Mouse (Mus musculus): ENCODE results near the gene Lpgat1. TPM values are rescaled to one million over a fixed set of nuclear protein-coding genes. Genes with fewer than 3 reads are reported as not detected.

Gene Lpgat1
- polyA plus RNA-seq, 1 experiment: 1.9 TPM

GRCm38 (mm10) chr1:191812949-191813691 is 95.5 kb downstream of the Lpgat1 start:
- Histone ChIP-seq H3K4me3 (replicated peaks) (no peak overlapping the region), H3K9me3 (peaks cover 14% of the 10 kb centered on the region), H3K36me3 (replicated peaks; ENCODE audit: low read length) (no peaks in the 10 kb centered on the region), H3K4me1 (peaks cover 12% of the 10 kb centered on the region), H3K27me3 (replicated peaks) (peaks cover 15% of the 10 kb centered on the region)
- TF ChIP-seq FLI1 (IDR thresholded peaks at IDR 0.05; ENCODE audit: low read length) (no peak), GATA1 (IDR thresholded peaks at IDR 0.05; ENCODE audit: borderline replicate concordance, low read length) (no peak)

GRCm38 (mm10) chr1:191814240-191814639 is 96.6 kb downstream of the Lpgat1 start:
- Histone ChIP-seq H3K27me3 (replicated peaks) (peaks cover 13% of the 10 kb centered on the region), H3K9me3 (peaks cover 14% of the 10 kb centered on the region), H3K4me3 (replicated peaks) (no peak overlapping the region), H3K4me1 (peaks cover 21% of the 10 kb centered on the region), H3K36me3 (replicated peaks; ENCODE audit: low read length) (no peaks in the 10 kb centered on the region)
- TF ChIP-seq FLI1 (IDR thresholded peaks at IDR 0.05; ENCODE audit: low read length) (no peak), GATA1 (IDR thresholded peaks at IDR 0.05; ENCODE audit: borderline replicate concordance, low read length) (no peak)

GRCm38 (mm10) chr1:191814935-191815334 is 97.3 kb downstream of the Lpgat1 start:
- Histone ChIP-seq H3K27me3 (replicated peaks) (peaks cover 13% of the 10 kb centered on the region), H3K9me3 (peaks cover 12% of the 10 kb centered on the region), H3K4me3 (replicated peaks) (no peak overlapping the region), H3K36me3 (replicated peaks; ENCODE audit: low read length) (no peaks in the 10 kb centered on the region), H3K4me1 (peaks cover 28% of the 10 kb centered on the region)
- no peak for TF ChIP-seq GATA1 (IDR thresholded peaks at IDR 0.05; ENCODE audit: borderline replicate concordance, low read length)
- no peak for TF ChIP-seq FLI1 (IDR thresholded peaks at IDR 0.05; ENCODE audit: low read length)

- Histone ChIP-seq H3K4me1 (peaks cover 37% of the 10 kb centered on the region), H3K27me3 (replicated peaks) (peaks cover 7% of the 10 kb centered on the region), H3K36me3 (replicated peaks; ENCODE audit: low read length) (no peaks in the 10 kb centered on the region), H3K4me3 (replicated peaks) (no peak overlapping the region), H3K9me3 (peaks cover 1% of the 10 kb centered on the region)
- TF ChIP-seq GATA1 (IDR thresholded peaks at IDR 0.05; ENCODE audit: borderline replicate concordance, low read length) (no peak), FLI1 (IDR thresholded peaks at IDR 0.05; ENCODE audit: low read length) (no peak)
Measured at GRCm38 (mm10) chr1:191816596-191816995, 99.0 kb downstream of the Lpgat1 start.

GRCm38 (mm10) chr1:191817418-191818144 is 99.9 kb downstream of the Lpgat1 start:
- Histone ChIP-seq H3K36me3 (replicated peaks; ENCODE audit: low read length) (peaks cover 4% of the 10 kb centered on the region), H3K4me3 (replicated peaks) (peak overlapping the region; percentile 72), H3K4me1 (peaks cover 47% of the 10 kb centered on the region), H3K9me3 (no peaks in the 10 kb centered on the region), H3K27me3 (replicated peaks) (no peaks in the 10 kb centered on the region)
- no peak for TF ChIP-seq GATA1 (IDR thresholded peaks at IDR 0.05; ENCODE audit: borderline replicate concordance, low read length)
- TF ChIP-seq FLI1 (IDR thresholded peaks at IDR 0.05; ENCODE audit: low read length): no peak

- Histone ChIP-seq H3K4me1 (peaks cover 47% of the 10 kb centered on the region), H3K4me3 (replicated peaks) (peak overlapping the region; percentile 72), H3K27me3 (replicated peaks) (no peaks in the 10 kb centered on the region), H3K36me3 (replicated peaks; ENCODE audit: low read length) (peaks cover 10% of the 10 kb centered on the region), H3K9me3 (no peaks in the 10 kb centered on the region)
- TF ChIP-seq FLI1 (IDR thresholded peaks at IDR 0.05; ENCODE audit: low read length) (no peak), GATA1 (IDR thresholded peaks at IDR 0.05; ENCODE audit: borderline replicate concordance, low read length) (no peak)
Measured at GRCm38 (mm10) chr1:191818145-191818631, 100.6 kb downstream of the Lpgat1 start.

- Histone ChIP-seq H3K27me3 (replicated peaks) (no peaks in the 10 kb centered on the region), H3K4me1 (peaks cover 47% of the 10 kb centered on the region)
- TF ChIP-seq FLI1 (IDR thresholded peaks at IDR 0.05; ENCODE audit: low read length): no peak
- TF ChIP-seq GATA1 (IDR thresholded peaks at IDR 0.05; ENCODE audit: borderline replicate concordance, low read length): no peak
Measured at GRCm38 (mm10) chr1:191819026-191819425, 101.4 kb downstream of the Lpgat1 start.

GRCm38 (mm10) chr1:191820951-191821325 is 103.3 kb downstream of the Lpgat1 start:
- H3K9me3 ChIP-seq: no peaks in the 10 kb centered on the region
- peaks cover 37% of the 10 kb centered on the region for H3K36me3 ChIP-seq (replicated peaks; ENCODE audit: low read length)
- TF ChIP-seq GATA1 (IDR thresholded peaks at IDR 0.05; ENCODE audit: borderline replicate concordance, low read length) (no peak), FLI1 (IDR thresholded peaks at IDR 0.05; ENCODE audit: low read length) (no peak)
- H3K27me3 ChIP-seq (replicated peaks): no peaks in the 10 kb centered on the region
- H3K4me1 ChIP-seq: peaks cover 46% of the 10 kb centered on the region
- peak overlapping the region; percentile 98 for H3K4me3 ChIP-seq (replicated peaks)

More at GRCm38 (mm10) chr1:191819026-191819425, 101.4 kb downstream of the Lpgat1 start:
- H3K4me3 ChIP-seq (replicated peaks): no peak overlapping the region
- no peaks in the 10 kb centered on the region for H3K9me3 ChIP-seq
- H3K36me3 ChIP-seq (replicated peaks; ENCODE audit: low read length): peaks cover 18% of the 10 kb centered on the region

- TF ChIP-seq FLI1 (IDR thresholded peaks at IDR 0.05; ENCODE audit: low read length) (no peak), GATA1 (IDR thresholded peaks at IDR 0.05; ENCODE audit: borderline replicate concordance, low read length) (no peak)
- peak within 1 kb of the TSS; percentile 98 for H3K4me3 ChIP-seq (replicated peaks)
- peaks cover 46% of the 10 kb centered on the region for H3K4me1 ChIP-seq
- peaks cover 43% of the 10 kb centered on the region for H3K36me3 ChIP-seq (replicated peaks; ENCODE audit: low read length)
- no peaks in the 10 kb centered on the region for H3K9me3 ChIP-seq
- no peaks in the 10 kb centered on the region for H3K27me3 ChIP-seq (replicated peaks)
Measured at GRCm38 (mm10) chr1:191821326-191822091, 103.9 kb downstream of the Lpgat1 start, which contains the start of gene Nek2. TSS of gene Nek2 (plus strand) at chr1:191821444.
